Mouse (Mus musculus) adrenal gland, postnatal 4 days (tissue): ENCODE data around the gene Gm12695. TPM values are rescaled to one million over a fixed set of nuclear protein-coding genes. Genes with fewer than 3 reads are reported as not detected.
A peak's percentile ranks its signal among the peaks of the same experiment; 100 is the strongest.

Experiments
- DNase-seq, 2 experiments: peaks; one replicate each; pipeline ENCODE4 v3.0.0; 2021 to 2022; ENCODE audit warnings: low spot score in 2 of 2, mixed read lengths in 2 of 2
- long read RNA-seq, 2 experiments: library from polyadenylated mRNA; stranded (forward); transcript quantifications; one replicate each; pipeline ENCODE4 v2.0.0; 2021
- total RNA-seq, 2 experiments: library from RNA; stranded (reverse); gene quantifications; 2 replicates each; pipeline ENCODE4 v1.2.3; 2021

The Gm12695 gene
- not detected for total RNA-seq
- long read RNA-seq, experiment 1 = 0 reads
- long read RNA-seq, experiment 2 = 0 reads

GRCm38 (mm10) chr4:96785086-96785485, at the start of gene Gm12695:
Gm12695 (minus strand) TSS chr4:96785186.
- no peak for DNase-seq

- no peak for DNase-seq
Observed at GRCm38 (mm10) chr4:96825540-96826045, 40.6 kb upstream of the Gm12695 start.

- no peak for DNase-seq
Observed at GRCm38 (mm10) chr4:96806824-96807808, 22.1 kb upstream of the Gm12695 start.

DNA sequence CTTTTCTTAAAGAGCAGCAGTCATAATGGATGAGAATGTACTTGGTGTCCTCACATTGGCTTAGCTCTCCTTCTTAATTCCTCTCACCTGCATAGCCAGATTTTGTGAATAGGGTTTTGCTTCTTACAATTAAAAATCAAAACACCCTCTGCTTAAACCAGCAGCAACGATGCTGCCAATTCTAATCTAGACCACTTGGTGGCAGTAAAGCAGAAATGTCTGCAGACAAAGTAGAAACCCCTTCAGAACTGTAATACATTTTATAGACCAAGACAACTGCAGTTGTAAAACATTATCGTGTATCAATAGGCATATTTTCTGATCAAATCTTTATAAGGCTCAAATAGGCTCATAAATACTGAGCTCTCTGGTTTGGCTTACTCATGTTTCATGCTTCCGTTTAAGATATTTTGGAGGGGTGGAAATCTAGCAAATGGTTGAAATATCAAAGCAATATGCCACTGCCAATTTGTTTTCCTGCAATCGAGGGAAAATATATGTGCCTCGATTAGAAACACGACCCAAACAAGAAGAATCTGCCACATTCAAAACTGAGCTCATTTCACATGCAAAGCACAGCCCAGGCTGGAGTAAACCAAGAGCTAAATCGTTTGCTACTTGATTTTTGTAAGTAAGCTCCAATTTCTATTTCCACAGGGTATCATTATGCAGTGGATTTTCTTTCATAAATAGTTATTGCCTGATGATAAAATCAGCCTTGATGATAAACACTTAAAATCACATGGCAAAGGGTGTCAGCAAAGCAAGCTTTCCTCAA, 14.6 kb upstream of the Gm12695 start:
- no peak for DNase-seq

DNA sequence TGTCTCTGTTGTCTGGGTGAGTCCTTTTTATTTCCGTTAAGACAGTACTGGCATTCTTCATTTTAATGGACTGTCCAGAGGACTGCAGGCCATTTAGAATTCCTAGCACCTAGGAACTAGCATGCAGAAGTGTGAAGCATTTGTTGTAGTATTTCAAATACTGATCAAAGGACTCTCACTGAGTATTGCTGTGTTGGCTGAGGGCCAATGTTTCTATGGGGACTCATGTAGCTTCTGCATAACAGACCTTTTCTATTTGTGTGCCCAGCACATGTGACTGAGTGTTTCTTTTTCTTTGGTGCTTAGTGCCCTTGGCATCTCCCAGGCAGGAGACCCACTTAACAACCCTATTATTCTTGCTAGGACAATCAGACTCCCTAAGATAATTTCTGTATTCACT, 12.6 kb upstream of the Gm12695 start:
- DNase-seq = no peak

DNA sequence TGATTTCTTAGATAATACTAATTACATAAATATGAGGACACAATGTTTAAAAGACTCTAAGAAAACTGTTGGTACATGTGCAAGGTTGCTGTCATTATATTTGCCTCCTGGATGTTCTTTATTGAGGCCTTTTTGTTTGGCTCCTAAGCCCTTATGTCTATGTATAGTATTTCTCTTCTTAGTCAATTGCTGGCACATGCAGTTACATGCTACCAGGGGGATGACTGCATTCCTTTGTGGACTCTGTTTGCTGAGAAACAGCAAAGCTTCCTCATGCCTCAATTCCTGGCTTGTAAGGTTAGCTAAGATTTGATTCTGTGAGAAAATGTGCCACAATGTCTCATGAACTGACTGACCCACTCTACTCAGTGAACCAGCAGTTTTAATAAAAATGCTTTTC, 6.3 kb upstream of the Gm12695 start:
- DNase-seq = no peak

DNA sequence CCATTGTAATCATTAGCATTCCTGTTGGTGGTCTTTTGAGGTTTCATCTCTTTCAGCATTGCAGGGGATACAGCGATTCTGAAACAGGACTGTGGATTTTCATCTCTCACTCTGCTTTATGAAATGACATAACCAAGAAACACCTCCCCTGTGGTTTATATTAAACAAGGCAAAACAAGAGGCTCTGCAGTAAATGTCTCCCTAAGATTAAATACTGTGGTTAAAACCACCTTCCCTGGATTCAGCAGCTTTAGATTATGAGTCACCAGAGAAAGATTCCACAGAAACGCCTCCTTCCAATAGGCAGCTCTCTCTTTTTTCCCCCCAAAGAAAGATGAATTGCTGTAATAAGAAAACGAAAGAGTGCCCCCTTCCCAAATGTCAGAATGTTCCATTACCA, 4.9 kb upstream of the Gm12695 start:
- no peak for DNase-seq

DNA sequence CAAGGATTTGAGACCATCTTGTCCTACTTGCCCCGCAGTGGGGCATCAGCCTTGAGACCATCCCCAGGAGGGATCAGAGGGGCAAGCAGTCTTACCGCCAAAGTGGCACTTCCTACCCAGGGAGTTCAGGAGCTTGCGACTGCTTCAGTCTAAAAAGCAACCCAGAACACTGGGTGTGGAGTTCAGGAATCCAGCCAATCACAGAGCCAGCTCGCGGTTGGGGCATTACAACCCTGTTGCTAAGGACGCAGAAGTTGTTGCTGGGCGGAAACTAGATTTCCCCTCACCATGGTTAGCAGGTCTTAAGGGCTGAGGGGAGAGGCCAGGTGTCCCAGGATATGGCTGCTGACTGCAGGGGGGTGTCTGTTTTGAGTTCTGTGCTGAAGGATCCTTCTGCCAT, 1.6 kb upstream of the Gm12695 start:
- DNase-seq = no peak

- no peak for DNase-seq
Observed at GRCm38 (mm10) chr4:96772966-96773566, 11.9 kb downstream of the Gm12695 start.

GRCm38 (mm10) chr4:96766396-96766998, 18.5 kb downstream of the Gm12695 start:
- DNase-seq = no peak

DNA sequence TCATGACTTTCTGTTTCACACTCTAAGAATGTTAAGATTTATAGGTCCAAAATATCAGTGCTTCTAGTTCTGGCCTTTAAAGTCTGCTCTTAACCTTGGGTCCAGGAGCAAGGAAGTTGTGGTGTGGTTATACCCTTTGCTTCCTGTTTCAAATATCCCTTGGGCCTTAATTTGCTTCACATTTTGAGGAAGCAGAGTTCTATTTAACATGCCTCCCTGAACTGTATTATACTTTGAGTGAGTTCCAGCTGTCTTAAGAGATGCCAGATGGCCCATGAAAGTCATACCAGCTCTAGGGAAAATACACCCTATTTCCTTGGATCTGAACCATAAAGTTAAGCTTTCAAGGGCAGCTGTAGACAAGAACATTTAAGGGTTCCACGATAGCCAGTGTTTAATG, 33.0 kb downstream of the Gm12695 start:
- DNase-seq = no peak

DNA sequence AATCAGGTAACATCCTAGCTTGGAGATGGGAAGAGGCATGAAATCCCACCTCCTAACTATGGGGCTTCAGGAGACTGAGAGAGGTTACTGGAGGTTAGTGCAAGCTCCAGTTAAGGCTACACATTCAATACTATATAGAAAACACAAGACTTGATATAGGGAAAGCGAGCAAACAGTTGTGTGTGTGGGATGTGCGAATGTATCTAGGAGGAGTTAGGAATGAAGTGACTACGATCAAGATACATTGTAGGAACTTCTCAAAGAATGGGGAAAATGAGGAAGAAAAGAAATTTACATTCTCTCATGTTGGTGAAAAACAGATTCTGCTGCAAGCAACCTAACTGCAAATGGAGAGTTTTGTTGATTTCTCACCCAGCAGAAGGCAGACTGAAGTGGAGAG, 44.5 kb downstream of the Gm12695 start:
- no peak for DNase-seq

DNA sequence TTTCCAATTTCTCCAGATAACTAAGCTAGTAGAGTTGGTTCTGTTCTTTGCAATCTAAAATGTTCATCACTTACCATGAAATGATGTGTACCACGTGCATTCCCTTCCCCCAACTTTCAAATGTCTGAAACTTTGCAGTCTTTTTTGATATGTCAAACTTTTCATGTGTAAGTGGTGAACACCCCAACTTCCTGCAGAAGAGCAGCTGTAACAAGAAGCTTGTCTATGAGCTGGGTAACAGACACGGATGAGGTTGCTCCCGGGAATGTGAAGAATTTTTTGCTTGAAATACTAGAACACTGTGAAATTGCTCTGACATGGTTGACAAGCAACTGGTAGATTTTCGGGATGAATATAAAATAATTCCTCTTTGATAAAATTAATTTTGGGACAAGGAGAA, 55.7 kb downstream of the Gm12695 start:
- no peak for DNase-seq

DNA sequence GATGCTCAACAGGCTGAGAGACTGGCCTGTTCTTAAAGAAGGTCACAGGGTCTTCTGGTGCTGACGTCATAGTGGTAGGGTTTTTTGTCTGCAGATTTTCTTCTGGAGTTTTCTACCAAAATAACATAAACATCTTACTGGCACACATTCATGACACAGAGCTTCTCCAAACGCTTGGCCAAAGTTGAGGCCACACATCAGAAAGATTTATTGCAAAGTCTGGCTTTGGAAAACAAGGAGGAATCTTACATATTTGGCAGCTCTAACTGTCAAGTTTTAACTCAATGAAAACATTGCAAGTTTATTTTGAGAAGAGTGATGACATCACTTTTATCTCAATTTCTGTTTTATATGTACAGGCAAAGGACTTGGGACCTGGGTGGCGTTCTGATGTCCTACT, 56.8 kb downstream of the Gm12695 start:
- no peak for DNase-seq

- no peak for DNase-seq
Observed at GRCm38 (mm10) chr4:96725415-96726055, 59.5 kb downstream of the Gm12695 start.

DNA sequence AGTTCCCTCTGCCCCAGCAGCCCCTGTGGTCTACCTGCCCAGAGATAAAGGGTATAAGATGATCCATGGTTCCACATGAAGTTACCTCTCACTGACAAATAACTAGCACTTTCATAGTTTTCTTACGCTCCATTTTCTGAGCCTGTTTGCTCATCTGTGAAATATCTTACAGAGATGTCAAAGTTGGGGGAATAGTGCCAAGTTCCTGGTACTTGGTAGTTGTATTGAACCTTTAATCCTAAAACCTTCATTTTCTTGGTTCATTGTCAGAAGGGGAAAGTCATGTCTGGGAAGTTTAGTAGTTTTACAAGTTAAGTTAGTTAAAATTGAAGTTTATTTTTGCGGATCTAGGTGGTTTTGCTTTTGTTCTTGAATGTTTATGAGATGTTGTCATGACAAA, 62.7 kb downstream of the Gm12695 start:
- DNase-seq = no peak

DNA sequence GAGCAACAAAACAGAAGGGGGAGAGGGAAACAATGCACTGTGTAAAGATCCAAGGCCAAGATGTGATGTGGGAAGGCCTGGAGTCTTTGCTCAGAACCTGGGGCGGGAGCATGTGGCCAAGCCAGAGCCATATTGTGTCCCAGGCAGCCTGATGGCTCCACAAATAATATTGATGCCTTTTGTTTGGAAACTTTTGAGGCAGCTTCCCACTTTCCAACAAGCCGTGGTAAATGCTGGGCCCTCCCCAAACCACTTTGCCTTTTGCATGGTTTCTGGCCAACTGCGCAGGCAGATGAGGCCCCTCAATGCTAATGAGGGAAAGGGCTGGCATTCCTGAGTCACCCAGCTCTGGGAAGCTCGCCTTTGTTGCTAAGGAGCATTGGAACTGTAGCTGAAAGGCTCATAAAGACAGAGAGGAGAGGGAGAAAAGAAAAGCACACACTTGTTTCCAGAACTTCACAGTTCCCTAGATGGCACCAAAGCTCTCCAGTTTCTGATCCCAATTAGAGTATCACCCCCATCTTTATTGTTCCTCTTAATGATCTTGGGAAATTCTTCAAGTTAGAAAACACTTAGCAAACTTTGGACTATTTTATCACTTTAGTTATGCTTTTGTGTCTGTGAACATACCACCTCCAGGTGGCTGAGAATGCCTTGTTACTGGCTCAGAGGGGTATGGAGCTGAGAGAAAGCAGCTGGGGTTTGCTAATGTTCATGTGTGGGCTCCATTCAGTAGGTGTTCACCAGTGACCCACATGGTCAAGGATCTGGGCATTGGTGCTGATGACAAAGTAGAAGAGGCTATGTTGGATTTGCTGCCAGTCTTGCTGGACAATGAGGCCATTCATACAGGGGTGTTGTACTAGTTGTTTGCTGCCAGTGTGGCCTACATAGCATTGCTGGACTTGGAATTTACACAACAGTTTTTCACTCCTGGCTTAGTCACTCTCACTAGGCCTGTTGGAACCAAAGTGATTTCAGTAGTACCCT, 65.7 kb downstream of the Gm12695 start:
- no peak for DNase-seq

- no peak for DNase-seq
Observed at GRCm38 (mm10) chr4:96718503-96718902, 66.5 kb downstream of the Gm12695 start.

- peak in 1 of 2 experiments; percentile 13 for DNase-seq
Observed at GRCm38 (mm10) chr4:96705281-96705951, 79.6 kb downstream of the Gm12695 start.
